Mouse (Mus musculus) left cerebral cortex, adult 2 months (tissue): ENCODE data around the gene Btbd9. TPM values are rescaled to one million over a fixed set of nuclear protein-coding genes. Genes with fewer than 3 reads are reported as not detected.

Experiments
- DNase-seq, 2 experiments: peaks; one replicate each; pipeline ENCODE4 v3.0.0; 2021 to 2022; ENCODE audit warnings: low spot score in 2 of 2, mixed read lengths in 1 of 2; ENCODE audit errors: extremely low spot score in 1 of 2
- H3K27ac ChIP-seq: fragments of 200-600 bp; 2 replicates; pipeline ENCODE4 v1.8.1; 2022
- H3K4me3 ChIP-seq: fragments of 200-600 bp; 2 replicates; pipeline ENCODE4 v1.8.1; 2022
- CTCF ChIP-seq: fragments of 200-600 bp; IDR thresholded peaks from 2 replicates; pipeline ENCODE4 v1.8.1; 2022; ENCODE audit warnings: antibody characterized with exemption, mild to moderate bottlenecking, moderate library complexity
- intact Hi-C: fragments of 180-260 bp; cut with DNase I; formaldehyde crosslinking; loops from one replicate; pipeline ENCODE4 v1.15.1; 2025
- total RNA-seq, 2 experiments: library from RNA; stranded (reverse); gene quantifications; 2 replicates each; pipeline ENCODE4 v1.2.3; 2021

Gene Btbd9
- total RNA-seq, 2 experiments from 2014 or later, result 102 to 104 TPM

- no peak for TF ChIP-seq CTCF
- intact Hi-C loops, result no loop called here
- DNase-seq, result peak in 1 of 2 experiments; percentile 9
- Histone ChIP-seq H3K27ac (no peak overlapping the region), H3K4me3 (no peak overlapping the region)
These were observed 85.7 kb downstream of the Btbd9 start for GRCm38 (mm10) chr17:30490601-30491000.

DNA sequence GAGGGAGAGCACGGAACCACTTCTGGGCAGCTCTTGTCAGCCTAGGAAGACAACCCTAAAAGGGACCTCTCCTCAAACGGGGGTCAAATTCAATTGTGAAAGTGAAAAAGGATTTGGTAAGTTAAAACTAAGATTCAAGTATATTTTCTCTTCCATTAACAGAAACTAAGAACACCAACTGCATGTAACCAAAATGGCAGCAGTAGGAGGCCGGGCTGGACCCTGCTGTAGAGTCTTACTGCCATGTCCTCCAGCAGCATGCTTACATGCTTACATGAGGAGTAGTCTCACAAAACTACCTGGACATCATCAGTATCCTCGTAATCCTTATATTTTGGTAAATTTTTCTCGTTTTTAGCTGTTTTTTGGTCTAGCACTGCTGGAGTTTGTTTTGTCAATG, 86.2 kb downstream of the Btbd9 start:
- DNase-seq, result peak in 1 of 2 experiments; percentile 7
- H3K27ac ChIP-seq, result no peak overlapping the region
- no peak overlapping the region for H3K4me3 ChIP-seq
- intact Hi-C loops, result no loop called here
- no peak for TF ChIP-seq CTCF

DNA sequence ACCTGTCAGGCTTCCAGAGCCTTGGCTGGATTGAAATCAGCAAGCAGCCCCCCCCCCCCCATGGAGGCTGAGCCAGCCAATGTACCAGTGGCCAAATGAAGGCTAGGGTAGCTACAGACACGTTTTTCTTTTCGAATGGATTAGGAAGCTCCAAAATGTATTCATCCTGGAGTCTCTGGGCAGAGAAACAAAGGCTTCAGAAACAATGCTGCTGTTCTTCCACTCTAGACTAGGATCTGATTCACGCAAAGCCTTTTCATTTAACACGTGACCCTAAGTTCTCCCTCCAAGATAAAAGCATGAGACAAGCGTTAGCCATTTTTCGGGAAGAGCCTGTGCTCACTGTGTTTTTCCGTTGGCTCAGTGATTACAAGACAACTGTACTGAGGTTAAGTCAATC, 86.7 kb downstream of the Btbd9 start:
- intact Hi-C loops, result no loop called here
- TF ChIP-seq CTCF, result no peak
- no peak overlapping the region for H3K4me3 ChIP-seq
- H3K27ac ChIP-seq, result no peak overlapping the region
- no peak for DNase-seq

DNA sequence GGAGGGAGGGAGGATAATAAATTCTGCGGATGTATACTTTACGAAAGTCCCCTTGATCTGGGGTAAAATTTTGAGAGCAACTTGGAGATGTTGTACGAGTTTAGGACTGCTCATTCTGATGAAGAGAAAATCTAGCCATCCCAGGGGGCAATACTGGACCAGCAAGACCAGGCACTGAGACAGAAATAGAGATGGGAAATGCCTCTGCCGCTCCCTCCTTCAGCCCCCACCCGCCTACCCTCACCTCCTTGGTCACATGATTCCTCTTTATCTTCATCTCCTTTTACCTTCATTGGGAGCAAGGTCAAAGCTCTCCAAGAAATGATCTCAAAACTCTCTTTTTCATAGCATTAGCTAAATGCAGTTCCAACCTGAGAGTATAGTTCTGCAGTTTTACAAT, 88.6 kb downstream of the Btbd9 start:
- Histone ChIP-seq H3K27ac (no peak overlapping the region), H3K4me3 (no peak overlapping the region)
- TF ChIP-seq CTCF, result no peak
- DNase-seq, result no peak
- intact Hi-C loops, result no loop called here

DNA sequence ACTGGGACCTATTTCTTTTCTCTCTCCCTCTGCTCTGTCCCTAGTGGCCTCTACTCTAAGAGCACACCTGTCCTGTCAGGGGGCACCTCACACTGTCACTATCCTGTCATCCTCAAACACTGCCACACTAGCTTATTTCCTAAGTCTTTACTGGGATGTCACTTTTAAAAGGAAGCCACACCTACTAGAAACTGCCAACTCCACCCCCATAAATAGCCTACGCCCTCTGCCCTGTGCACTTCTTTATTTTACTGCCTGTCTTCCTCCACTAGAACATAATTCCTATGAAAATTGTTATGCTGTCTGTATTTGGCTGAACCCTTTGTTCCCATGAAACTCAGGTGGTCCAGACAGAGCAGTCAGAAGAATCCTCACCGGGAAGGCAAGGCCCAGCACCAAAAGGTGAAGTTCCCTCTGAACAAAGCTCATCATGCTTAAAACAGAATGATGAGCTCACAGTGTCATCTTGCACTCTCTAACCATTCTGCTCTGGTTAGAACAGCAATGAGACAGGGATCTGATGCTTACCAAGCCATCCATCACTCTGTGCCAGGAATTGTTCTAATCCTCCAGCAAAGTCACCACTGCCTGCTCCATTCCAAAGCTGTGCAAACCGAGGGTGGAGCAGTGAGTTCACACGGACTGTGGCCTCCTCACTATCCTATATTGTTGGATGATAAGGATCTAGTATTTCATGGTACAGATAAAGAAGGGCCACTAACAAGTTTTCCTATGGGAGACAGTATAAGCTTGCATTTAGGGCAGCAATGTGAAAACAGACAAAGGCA, 91.0 kb downstream of the Btbd9 start:
- intact Hi-C loops, result no loop called here
- H3K4me3 ChIP-seq, result no peak overlapping the region
- TF ChIP-seq CTCF, result no peak
- peak in 1 of 2 experiments; percentile 7 for DNase-seq
- H3K27ac ChIP-seq, result no peak overlapping the region

GRCm38 (mm10) chr17:30484446-30485066, 91.7 kb downstream of the Btbd9 start:
- no peak overlapping the region for H3K4me3 ChIP-seq
- TF ChIP-seq CTCF, result no peak
- intact Hi-C loops, result no loop called here
- H3K27ac ChIP-seq, result no peak overlapping the region
- peak in 1 of 2 experiments; percentile 7 for DNase-seq

- H3K27ac ChIP-seq, result no peak overlapping the region
- intact Hi-C loops, result no loop called here
- no peak for TF ChIP-seq CTCF
- H3K4me3 ChIP-seq, result no peak overlapping the region
- peak in 1 of 2 experiments; percentile 7 for DNase-seq
These were observed 94.5 kb downstream of the Btbd9 start for GRCm38 (mm10) chr17:30481766-30482165.

DNA sequence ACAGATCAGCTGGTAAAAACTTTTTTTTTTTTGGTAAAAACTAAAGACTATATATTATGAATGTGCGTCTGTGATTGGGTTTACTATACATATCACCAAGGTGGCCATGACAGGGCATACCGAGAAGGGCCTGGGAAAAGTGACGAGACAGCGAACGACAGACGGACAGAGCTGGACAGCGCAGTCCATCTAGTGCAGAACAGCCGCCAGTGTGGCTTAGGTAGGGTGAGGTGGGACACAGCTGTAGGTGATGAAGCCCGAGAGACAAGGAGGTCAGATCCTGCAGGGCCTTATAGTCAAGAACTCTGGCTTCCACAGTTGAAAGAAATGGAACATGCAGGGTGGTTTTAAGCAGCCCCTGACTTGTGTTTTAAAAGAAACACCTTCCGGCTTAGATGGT, 94.9 kb downstream of the Btbd9 start:
- TF ChIP-seq CTCF, result no peak
- DNase-seq, result peak in 1 of 2 experiments; percentile 8
- intact Hi-C loops, result no loop called here
- no peak overlapping the region for H3K4me3 ChIP-seq
- no peak overlapping the region for H3K27ac ChIP-seq

DNA sequence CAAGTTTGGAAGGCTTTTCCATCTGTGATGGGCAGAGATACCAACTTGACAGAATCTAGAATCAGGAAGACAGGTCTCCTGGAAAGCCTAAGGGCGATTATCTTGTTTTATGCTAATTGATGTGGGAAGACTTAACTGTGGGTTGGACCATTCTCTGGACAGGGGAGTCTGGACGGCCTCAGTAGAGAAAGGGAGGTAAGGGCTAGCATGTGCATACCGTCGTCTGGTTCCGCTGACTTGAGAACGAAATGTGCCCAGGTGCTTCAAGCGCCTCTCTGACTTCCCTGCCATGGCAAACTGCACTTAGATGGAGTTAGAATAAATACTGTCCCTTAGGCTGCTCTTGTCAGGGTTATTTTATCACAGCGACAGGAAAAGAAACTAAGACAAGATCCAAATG, 95.9 kb downstream of the Btbd9 start:
- Histone ChIP-seq H3K4me3 (no peak overlapping the region), H3K27ac (no peak overlapping the region)
- peak in 1 of 2 experiments; percentile 8 for DNase-seq
- no peak for TF ChIP-seq CTCF
- intact Hi-C loops, result no loop called here

DNA sequence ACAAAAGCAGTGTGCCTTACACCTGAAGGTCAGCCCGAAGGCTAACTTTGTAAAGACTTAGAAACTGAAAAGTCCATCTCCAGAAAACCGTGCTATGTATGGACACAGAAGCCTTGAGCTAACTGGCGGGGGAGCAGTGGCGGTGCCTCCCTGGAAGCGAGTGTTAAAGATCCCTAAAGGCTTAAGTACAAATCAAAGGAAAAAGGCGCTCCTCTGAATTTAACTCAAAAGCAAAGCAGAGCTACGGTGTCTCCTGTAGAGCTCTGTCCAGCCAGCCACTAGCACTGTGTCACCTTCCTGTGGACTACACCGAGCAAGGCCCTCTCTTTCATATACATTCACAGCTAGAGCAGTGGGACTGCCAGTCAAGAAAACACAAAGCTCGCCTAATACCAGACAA, 98.1 kb downstream of the Btbd9 start:
- intact Hi-C loops, result no loop called here
- DNase-seq, result peak in 1 of 2 experiments; percentile 9
- Histone ChIP-seq H3K27ac (no peak overlapping the region), H3K4me3 (no peak overlapping the region)
- TF ChIP-seq CTCF, result no peak

- DNase-seq, result no peak
- H3K27ac ChIP-seq, result no peak overlapping the region
- intact Hi-C loops, result no loop called here
- TF ChIP-seq CTCF, result no peak
- no peak overlapping the region for H3K4me3 ChIP-seq
These were observed 101.7 kb downstream of the Btbd9 start for GRCm38 (mm10) chr17:30474561-30474960.

DNA sequence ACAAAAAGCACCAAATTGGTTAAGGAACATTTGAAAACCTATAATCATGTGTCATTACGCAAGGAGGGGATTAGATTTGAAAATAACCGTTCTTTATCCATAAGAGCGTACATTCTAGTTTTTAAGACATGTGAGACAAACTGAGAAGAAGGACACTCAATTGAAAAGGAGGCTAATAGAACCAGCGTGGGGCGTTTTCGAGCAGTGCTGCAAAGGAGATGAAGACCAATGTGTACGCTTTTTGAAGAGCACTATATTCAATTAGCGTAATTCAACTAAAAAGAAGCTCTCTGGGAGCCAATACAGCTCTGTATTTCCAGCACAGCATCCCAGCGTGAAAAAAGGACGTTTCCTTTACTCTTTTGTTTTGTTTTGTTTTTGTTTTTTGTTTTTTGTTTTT, 103.5 kb downstream of the Btbd9 start:
- no peak for TF ChIP-seq CTCF
- Histone ChIP-seq H3K4me3 (no peak overlapping the region), H3K27ac (no peak overlapping the region; the same call in 1 of the 2 replicates)
- no peak for DNase-seq
- intact Hi-C loops, result no loop called here

- DNase-seq, result peak in 1 of 2 experiments; percentile 59
- no peak for TF ChIP-seq CTCF
- Histone ChIP-seq H3K27ac (peak overlapping the region; percentile 85; the same call in 1 of the 2 replicates), H3K4me3 (no peak overlapping the region)
- intact Hi-C loops, result loop anchor here (2.0 kb wide), 1 partner anchor 15 kb away; no protein-coding TSS in a partner anchor
These were observed 104.8 kb downstream of the Btbd9 start for GRCm38 (mm10) chr17:30471512-30471911.
